Mouse (Mus musculus): Measurements from ENCODE around the gene Fbxw8.

Fbxw8 gene

GRCm38 (mm10) chr5:118067984-118068494 lies 87.2 kb downstream of the Fbxw8 start:
- DNase-seq: no peak

GRCm38 (mm10) chr5:118067572-118067971 lies 87.7 kb downstream of the Fbxw8 start:
- DNase-seq: no peak

DNA sequence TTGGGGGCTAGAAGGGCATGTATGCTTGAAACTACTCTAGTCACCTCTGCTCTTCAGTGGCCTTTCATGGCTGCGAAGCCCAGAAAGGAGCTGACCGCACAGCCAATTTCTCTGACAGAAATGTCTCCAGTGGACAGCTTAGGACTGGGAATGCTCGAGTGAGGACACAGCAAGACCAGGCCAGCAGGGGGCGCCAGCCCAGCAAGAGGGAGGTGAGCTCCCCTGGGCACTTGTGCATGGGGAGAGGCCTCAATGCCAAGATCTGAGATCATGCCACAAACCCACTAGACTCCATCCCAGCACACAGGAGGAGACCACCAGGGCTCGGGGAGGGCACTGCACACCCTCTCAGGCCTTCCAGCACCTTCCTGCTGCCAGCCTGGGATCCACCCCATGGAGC lies 88.4 kb downstream of the Fbxw8 start:
- DNase-seq: peak; percentile 65

- DNase-seq: peak; percentile 91
These were observed 89.6 kb downstream of the Fbxw8 start for GRCm38 (mm10) chr5:118065516-118066255.

- DNase-seq: no peak
These were observed 90.9 kb downstream of the Fbxw8 start for GRCm38 (mm10) chr5:118064284-118064901.

GRCm38 (mm10) chr5:118063181-118063621 lies 92.1 kb downstream of the Fbxw8 start:
- DNase-seq: no peak

- no peak for DNase-seq
These were observed 93.9 kb downstream of the Fbxw8 start for GRCm38 (mm10) chr5:118061391-118061790.

DNA sequence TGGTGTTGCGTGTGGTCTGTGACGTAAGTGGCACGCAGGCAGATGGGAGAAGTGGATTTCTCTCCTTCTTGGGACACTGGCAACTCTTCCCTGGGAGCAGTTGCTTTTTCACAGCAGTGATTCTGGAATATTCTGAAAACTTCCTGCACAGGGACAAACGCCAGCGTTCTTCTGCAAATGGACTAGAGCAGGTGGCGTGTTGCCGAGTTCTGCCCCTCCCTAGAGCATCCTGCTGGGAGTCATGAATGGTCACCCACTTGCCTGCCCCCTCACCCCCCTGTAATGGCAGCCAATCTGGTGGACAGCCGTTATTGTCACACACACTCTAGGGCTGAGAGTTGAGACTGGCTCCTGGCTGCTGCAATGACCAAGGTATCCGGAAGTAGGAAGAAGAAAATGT lies 95.6 kb downstream of the Fbxw8 start:
- no peak for DNase-seq

DNA sequence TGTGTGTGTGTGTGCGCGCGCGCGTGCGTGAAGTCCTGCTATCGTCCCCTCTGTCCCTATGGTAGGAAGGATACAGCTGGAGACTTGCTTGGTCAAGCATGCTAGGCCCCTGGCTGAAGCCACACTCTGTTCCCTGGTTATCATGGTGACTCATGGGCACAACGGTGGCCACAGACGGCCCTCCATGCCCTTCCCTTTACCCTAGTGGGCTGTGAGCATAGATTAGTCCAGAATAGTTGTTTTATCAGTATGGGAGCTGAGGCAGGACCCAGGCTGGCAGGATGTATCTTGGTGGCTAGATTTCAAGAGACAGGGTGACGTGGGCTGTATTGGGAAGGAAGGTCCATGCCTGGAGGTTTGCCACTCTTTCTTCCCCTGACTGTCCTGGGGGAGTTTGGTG lies 96.4 kb downstream of the Fbxw8 start:
- DNase-seq: no peak

GRCm38 (mm10) chr5:118057508-118058111 lies 97.7 kb downstream of the Fbxw8 start:
- DNase-seq: peak; percentile 48

- no peak for DNase-seq
These were observed 102.1 kb downstream of the Fbxw8 start for GRCm38 (mm10) chr5:118053205-118053604.

- DNase-seq: peak; percentile 89
These were observed 103.1 kb downstream of the Fbxw8 start for GRCm38 (mm10) chr5:118051981-118052662.

- no peak for DNase-seq
These were observed 104.5 kb downstream of the Fbxw8 start for GRCm38 (mm10) chr5:118050743-118051142.

DNA sequence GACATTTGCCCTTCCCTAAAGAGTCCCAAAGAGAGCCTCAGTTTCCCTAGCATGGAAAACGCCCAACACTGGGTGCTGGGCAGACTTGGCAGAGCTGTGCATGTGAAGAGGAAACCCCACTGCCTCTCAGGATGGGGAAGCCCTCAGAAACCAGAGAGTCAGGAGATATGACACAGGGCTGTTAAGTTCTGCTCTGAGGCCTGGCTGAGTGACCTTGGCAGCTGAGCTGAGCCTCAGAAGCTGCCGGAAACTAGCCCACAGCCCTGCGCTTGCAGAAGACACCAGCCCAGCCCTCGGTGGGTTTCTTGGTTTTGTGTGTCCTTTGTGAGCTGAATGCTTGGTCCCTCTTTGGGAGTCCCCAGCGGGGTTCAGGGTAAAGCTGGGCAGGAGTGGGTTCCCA lies 106.3 kb downstream of the Fbxw8 start:
- no peak for DNase-seq

DNA sequence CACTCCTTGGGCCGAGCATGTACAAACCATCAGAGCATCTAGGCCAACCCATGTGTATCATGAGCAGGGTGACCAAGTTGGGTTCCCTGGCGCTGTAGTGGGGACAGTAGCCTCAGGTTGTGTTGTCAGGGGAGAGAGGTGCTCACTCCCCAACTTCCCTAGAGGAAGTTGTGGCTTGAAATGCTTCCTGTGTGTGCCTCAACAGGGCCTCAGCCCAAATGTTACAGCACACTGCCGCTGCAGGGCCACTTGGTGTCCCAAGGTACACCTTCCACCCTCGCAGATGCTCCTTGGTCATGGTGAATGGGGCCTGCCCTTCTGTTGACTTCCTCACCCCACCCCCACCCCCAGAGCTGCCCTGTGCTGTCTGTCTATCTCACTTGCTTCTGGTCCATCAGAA lies 106.9 kb downstream of the Fbxw8 start:
- no peak for DNase-seq

DNA sequence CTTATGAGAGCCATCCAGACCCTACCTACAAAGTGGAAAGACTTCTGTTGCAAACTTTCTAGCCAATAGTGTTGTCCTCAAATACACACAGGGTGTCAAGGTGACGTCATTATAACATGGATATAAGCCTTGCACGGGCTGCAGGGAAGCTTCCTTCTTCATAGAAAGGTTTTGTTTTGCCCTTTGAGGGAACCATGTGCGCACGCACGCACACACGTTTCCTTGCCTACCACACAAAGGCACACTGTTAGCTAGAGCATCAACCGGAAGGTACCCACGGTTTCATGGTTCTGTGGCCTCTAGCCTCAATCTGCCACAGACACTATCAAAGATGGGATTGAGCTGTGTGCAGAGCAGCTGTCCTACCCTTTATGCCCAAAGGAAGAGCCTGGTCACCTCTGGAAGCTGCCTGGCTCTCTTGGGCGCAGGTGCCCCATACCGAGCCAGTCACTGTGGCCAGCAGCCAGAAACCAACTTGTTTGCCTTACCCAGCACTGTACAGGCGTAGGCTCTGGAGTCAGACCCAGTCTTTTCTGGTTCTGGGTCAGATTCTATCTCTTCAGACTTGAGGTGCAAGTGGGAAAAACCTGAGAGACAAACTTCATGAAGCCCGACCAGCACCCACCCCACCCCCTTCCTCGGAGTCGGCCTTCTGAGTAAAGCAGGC lies 108.0 kb downstream of the Fbxw8 start:
- peak; percentile 50 for DNase-seq

- no peak for DNase-seq
These were observed 109.9 kb downstream of the Fbxw8 start for GRCm38 (mm10) chr5:118045385-118045784.

GRCm38 (mm10) chr5:118044907-118045306 lies 110.4 kb downstream of the Fbxw8 start:
- DNase-seq: no peak

- no peak for DNase-seq
These were observed 111.5 kb downstream of the Fbxw8 start for GRCm38 (mm10) chr5:118043761-118044160.

- DNase-seq: no peak
These were observed 112.7 kb downstream of the Fbxw8 start for GRCm38 (mm10) chr5:118042599-118042998.

- DNase-seq: no peak
These were observed 116.0 kb downstream of the Fbxw8 start for GRCm38 (mm10) chr5:118039241-118039668.

- DNase-seq: peak; percentile 35
These were observed 117.3 kb downstream of the Fbxw8 start for GRCm38 (mm10) chr5:118037798-118038484.

All from kidney, adult 11 months (tissue).